Mouse (Mus musculus) bone marrow, adult 2 months (tissue): ENCODE measurements around the gene 1500015O10Rik.

Experiments
- CTCF ChIP-seq: fragments of 200-500 bp; IDR thresholded peaks from 2 replicates; pipeline ENCODE4 v1.5.1; 2011; ENCODE audit warnings: low read length, control low read depth; ENCODE audit not compliant: control insufficient read depth, insufficient read depth
- POLR2A ChIP-seq: fragments of 200-500 bp; IDR thresholded peaks from 2 replicates; pipeline ENCODE4 v1.6.1; 2011; ENCODE audit warnings: low read depth, mild to moderate bottlenecking, control low read depth, low read length, borderline replicate concordance; ENCODE audit not compliant: control insufficient read depth

GRCm38 (mm10) chr1:43698577-43699000 is 31.8 kb upstream of the 1500015O10Rik start:
- no peak for TF ChIP-seq CTCF
- no peak for TF ChIP-seq POLR2A
